Mouse (Mus musculus) E14TG2a.4 (cell line): Measurements from ENCODE around the gene Rrp9.
A peak's percentile ranks its signal among the peaks of the same experiment; 100 is the strongest.

Experiments used
- H3K27me3 ChIP-seq: 2 replicates; pipeline ENCODE4 v1.6.1; 2014; ENCODE audit warnings: low read length, control low read depth; ENCODE audit not compliant: insufficient read depth
- H3K36me3 ChIP-seq: 2 replicates; pipeline ENCODE4 v1.6.1; 2014; ENCODE audit warnings: low read length, control low read depth; ENCODE audit not compliant: insufficient read depth
- H3K4me1 ChIP-seq: replicated peaks from 2 replicates; pipeline ENCODE4 v1.6.1; 2014; ENCODE audit warnings: low read depth, low read length, control low read depth
- H3K4me3 ChIP-seq: replicated peaks from 2 replicates; pipeline ENCODE4 v1.5.1; 2014; ENCODE audit warnings: mild to moderate bottlenecking, low read length
- H3K9me3 ChIP-seq: 2 replicates; pipeline ENCODE4 v1.6.1; 2014; ENCODE audit warnings: low read length, control low read depth
- CTCF ChIP-seq: conservative IDR thresholded peaks from 2 replicates; pipeline ENCODE4 v1.5.1; 2014; ENCODE audit warnings: low read length
- NANOG ChIP-seq: IDR thresholded peaks from 2 replicates; pipeline ENCODE4 v1.6.1; 2014; ENCODE audit warnings: borderline replicate concordance, low read length, mixed read lengths
- POU5F1 ChIP-seq: IDR thresholded peaks from 2 replicates; pipeline ENCODE4 v1.6.1; 2014; ENCODE audit warnings: low read length, borderline replicate concordance

Gene Rrp9

GRCm38 (mm10) chr9:106509356-106509755 lies 33.6 kb downstream of the Rrp9 start:
- no peaks in the 10 kb centered on the region for H3K36me3 ChIP-seq
- no peak overlapping the region for H3K4me3 ChIP-seq
- TF ChIP-seq POU5F1 (no peak), NANOG (no peak), CTCF (no peak)
- H3K9me3 ChIP-seq: no peaks in the 10 kb centered on the region
- peaks cover 20% of the 10 kb centered on the region for H3K4me1 ChIP-seq
- peaks cover 3% of the 10 kb centered on the region; the same call in 1 of the 2 replicates for H3K27me3 ChIP-seq

DNA sequence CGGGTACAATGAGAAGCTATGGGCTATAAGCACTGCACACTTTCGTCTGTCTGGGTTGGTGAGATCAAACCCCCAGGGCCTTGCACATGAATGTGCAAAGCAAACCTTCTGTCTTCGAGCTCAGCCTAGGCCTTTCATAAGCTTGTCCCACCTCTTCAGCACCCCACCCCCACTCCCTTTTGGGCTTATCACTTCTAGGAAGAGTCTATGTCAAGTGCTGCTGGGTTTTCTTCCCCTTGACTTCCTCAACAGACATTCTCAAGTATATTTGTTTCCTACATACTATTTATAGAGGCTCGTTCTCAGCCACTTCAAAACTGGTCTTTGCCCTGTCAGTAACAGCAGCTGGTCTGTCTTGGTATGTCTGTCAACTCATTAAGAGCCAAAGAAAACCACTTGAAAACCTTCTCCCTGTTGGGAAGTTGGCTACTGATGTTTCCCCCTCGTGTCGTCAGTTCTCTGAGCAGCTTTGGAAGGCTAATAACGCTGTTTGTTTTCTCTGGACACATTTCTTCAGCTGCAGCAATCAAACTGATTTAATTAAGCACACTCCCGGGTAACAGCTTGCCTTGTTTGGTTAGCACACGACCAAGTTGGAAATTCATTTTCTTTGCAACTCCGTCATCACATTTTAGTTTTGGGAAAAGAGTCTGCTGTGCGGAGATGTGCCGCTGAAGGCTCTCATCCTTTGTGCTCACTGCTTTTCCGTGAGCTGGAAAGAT lies 37.1 kb downstream of the Rrp9 start:
- H3K4me1 ChIP-seq: peaks cover 21% of the 10 kb centered on the region
- no peak for TF ChIP-seq NANOG
- H3K4me3 ChIP-seq: no peak overlapping the region
- no peaks in the 10 kb centered on the region for H3K9me3 ChIP-seq
- H3K27me3 ChIP-seq: peaks cover 3% of the 10 kb centered on the region; the same call in 1 of the 2 replicates
- no peaks in the 10 kb centered on the region for H3K36me3 ChIP-seq

DNA sequence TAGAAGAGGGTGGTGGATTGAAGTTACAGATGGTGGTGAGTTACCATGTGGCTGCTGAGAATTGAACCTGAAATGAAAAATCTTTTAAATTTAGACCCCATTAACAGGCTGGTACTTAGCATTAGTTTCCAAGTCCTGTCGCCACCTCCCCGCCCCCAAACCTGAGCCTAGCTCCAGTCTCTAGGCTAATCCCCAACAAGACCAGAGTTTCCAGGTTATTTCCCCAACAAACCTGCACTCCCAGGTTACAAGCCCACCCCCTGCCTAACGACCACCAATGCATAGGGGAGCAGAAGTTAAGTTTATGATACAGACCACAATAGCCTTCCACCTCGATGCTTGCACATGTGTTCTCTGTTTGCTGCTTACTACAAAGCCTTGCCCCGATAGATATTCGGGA lies 37.8 kb downstream of the Rrp9 start:
- Histone ChIP-seq H3K36me3 (no peaks in the 10 kb centered on the region), H3K4me1 (peaks cover 21% of the 10 kb centered on the region), H3K9me3 (no peaks in the 10 kb centered on the region), H3K4me3 (no peak overlapping the region), H3K27me3 (peaks cover 3% of the 10 kb centered on the region; the same call in 1 of the 2 replicates)
- TF ChIP-seq NANOG (no peak), POU5F1 (no peak), CTCF (no peak)

DNA sequence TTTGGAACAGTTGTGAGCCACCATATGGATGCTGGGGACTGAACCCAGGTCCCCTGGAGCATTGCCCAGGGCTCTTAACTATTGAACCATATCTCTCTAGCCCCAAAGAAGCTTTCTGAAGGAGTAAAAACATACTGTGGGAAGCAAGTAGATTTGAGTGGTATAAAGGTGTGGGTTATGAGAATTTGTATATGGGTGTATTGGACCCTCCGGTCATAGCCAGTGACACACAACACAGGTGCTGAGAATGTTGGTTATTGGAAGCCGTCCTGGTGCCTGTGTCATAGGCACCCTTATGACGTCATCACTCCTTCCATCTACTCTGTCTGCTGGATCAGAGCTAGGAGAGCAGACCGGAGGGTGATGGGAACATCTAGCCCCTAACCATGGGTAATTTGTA lies 38.5 kb downstream of the Rrp9 start, which contains the start of gene Iqcf5:
Gene Iqcf5, plus strand, starts transcription at position 301 of the 400 bp plus-strand sequence.
- Histone ChIP-seq H3K36me3 (no peaks in the 10 kb centered on the region), H3K27me3 (peaks cover 3% of the 10 kb centered on the region; the same call in 1 of the 2 replicates), H3K4me1 (peaks cover 21% of the 10 kb centered on the region), H3K4me3 (no peak within 1 kb of the TSS; the same call in 1 of the 2 replicates), H3K9me3 (no peaks in the 10 kb centered on the region)
- TF ChIP-seq NANOG: no peak
- no peak for TF ChIP-seq CTCF
- no peak for TF ChIP-seq POU5F1

DNA sequence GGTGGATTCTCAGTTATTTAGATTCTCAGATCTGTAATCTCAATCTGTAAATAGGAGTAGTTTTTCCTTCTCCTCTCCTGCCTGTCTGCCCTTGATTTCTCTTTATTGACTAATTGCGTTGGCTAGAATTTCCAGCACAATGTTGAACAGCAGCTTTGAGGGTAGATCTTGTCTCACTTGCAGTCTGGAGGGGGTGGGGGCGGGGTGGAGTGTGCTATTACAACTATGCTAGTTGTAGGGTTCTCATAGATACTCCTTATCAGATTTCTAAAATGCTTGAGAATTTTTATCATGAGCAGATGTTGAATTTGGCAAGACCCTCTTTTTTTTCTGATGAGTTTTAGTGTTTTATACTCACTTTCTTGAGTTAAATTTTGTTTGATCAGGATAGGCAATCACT lies 43.7 kb downstream of the Rrp9 start:
- TF ChIP-seq NANOG: no peak
- TF ChIP-seq POU5F1: no peak
- no peak for TF ChIP-seq CTCF
- Histone ChIP-seq H3K9me3 (no peaks in the 10 kb centered on the region), H3K27me3 (peaks cover 2% of the 10 kb centered on the region; the same call in 1 of the 2 replicates), H3K4me1 (peaks cover 4% of the 10 kb centered on the region), H3K36me3 (no peaks in the 10 kb centered on the region), H3K4me3 (no peak overlapping the region)

DNA sequence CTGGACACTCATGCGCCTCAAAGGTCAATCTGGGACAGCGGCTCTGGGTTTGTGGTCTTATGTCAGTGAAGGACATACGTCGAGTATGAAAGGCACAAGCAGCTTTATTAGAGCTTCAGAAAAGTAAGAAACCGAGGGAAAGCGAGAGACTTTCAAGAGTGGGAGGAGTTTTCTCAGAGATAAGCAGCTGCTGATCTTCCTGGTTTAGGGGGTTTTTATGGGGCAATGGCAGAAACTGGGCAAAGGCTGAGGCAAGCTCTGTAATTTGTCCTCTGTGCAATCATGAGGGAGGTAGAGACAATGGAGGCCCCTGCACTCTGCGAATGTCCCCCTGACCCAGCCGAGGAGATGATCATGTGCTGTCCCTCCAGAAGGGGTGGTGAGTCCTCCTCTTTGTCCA lies 44.1 kb downstream of the Rrp9 start:
- Histone ChIP-seq H3K36me3 (no peaks in the 10 kb centered on the region), H3K4me1 (peaks cover 4% of the 10 kb centered on the region)

GRCm38 (mm10) chr9:106531833-106532232 lies 56.1 kb downstream of the Rrp9 start:
- H3K4me1 ChIP-seq: peaks cover 11% of the 10 kb centered on the region; the same call in 1 of the 2 replicates
- no peak overlapping the region for H3K4me3 ChIP-seq
- TF ChIP-seq NANOG (no peak), POU5F1 (no peak), CTCF (peak; percentile 71)
- no peaks in the 10 kb centered on the region for H3K9me3 ChIP-seq
- no peaks in the 10 kb centered on the region for H3K27me3 ChIP-seq
- no peaks in the 10 kb centered on the region for H3K36me3 ChIP-seq

More for the DNA sequence above, 44.1 kb downstream of the Rrp9 start:
- no peak for TF ChIP-seq POU5F1
- TF ChIP-seq CTCF: no peak
- TF ChIP-seq NANOG: no peak
- H3K27me3 ChIP-seq: no peaks in the 10 kb centered on the region
- no peaks in the 10 kb centered on the region for H3K9me3 ChIP-seq
- no peak overlapping the region for H3K4me3 ChIP-seq

DNA sequence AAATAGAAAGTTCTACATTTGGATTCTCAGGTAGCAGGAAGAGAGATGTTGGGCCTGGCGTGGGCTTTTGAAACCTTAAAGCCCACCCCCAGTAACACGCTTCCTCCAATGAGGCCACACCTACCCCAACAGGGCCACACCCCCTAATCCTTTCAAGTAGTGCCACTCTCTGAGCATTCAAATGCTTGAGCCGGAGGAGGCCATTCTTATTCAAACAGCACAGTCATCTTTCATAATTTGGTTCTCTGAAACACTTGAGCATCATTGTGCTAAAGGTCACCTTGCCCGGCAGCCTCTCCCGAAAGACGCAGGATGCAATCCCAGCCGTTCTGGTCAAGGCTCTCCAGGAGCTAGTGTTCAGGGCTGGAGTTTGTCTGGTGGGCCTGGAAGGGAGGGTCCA lies 58.5 kb downstream of the Rrp9 start:
- Histone ChIP-seq H3K27me3 (no peaks in the 10 kb centered on the region), H3K36me3 (no peaks in the 10 kb centered on the region), H3K4me3 (no peak overlapping the region), H3K9me3 (no peaks in the 10 kb centered on the region), H3K4me1 (peaks cover 11% of the 10 kb centered on the region; the same call in 1 of the 2 replicates)
- TF ChIP-seq POU5F1 (no peak), NANOG (peak; percentile 45; the same call in 1 of the 2 replicates), CTCF (no peak)

DNA sequence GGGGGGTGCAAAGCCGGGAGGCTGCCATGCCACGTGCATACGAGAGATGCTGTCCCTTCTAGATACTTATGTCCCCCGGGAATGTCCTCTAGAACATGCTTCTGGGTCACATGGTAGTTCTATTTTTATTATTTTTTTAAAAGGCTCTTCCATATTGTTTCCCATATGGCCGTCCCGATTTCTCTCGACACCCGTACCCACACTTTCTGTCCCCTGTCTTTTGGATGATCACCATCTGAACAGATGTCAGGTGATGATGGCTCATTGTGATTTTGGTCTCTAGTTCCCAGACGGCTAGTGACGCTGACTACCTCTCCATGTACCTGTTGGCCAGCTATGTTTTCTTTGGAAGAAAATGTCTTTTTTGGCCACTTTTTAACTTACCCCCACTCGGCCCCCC lies 59.2 kb downstream of the Rrp9 start:
- Histone ChIP-seq H3K4me3 (no peak overlapping the region), H3K9me3 (peaks cover 4% of the 10 kb centered on the region), H3K4me1 (peaks cover 11% of the 10 kb centered on the region; the same call in 1 of the 2 replicates), H3K27me3 (no peaks in the 10 kb centered on the region), H3K36me3 (no peaks in the 10 kb centered on the region)
- TF ChIP-seq CTCF (no peak), NANOG (no peak), POU5F1 (no peak)
